Mouse (Mus musculus) hindbrain, postnatal 0 days (tissue): ENCODE results near the gene Efcab3. TPM values are rescaled to one million over a fixed set of nuclear protein-coding genes. Genes with fewer than 3 reads are reported as not detected.
"Not testable (repeated sequence)": the region's sequence is repeated elsewhere in the genome, so short reads cannot be mapped to it uniquely, and the experiment has no call there.

Source experiments
- ATAC-seq: fragments of 200-750 bp; cut with Nextera tagmentation; 2 replicates; pipeline ENCODE4 v1.8.0; 2017; ENCODE audit warnings: mild to moderate bottlenecking, moderate TSS enrichment, moderate library complexity
- DNase-seq: peaks from one replicate; pipeline ENCODE4 v3.0.0-alpha.2; 2015; ENCODE audit warnings: low spot score
- H3K27ac ChIP-seq: fragments of 300-500 bp; sonication (generic); 2 replicates; pipeline ENCODE4 v1.5.1; 2014; ENCODE audit warnings: mild to moderate bottlenecking
- H3K27me3 ChIP-seq: fragments of 300-500 bp; sonication (generic); 2 replicates; pipeline ENCODE4 v1.6.1; 2014; ENCODE audit warnings: low read length, mixed read lengths; ENCODE audit not compliant: insufficient read depth
- H3K36me3 ChIP-seq: fragments of 300-500 bp; sonication (generic); 2 replicates; pipeline ENCODE4 v1.6.1; 2014; ENCODE audit warnings: low read length, mixed read lengths; ENCODE audit not compliant: insufficient read depth
- H3K4me1 ChIP-seq: fragments of 300-500 bp; sonication (generic); 2 replicates; pipeline ENCODE4 v1.6.1; 2014; ENCODE audit warnings: antibody characterized with exemption, low read length, mixed read lengths; ENCODE audit not compliant: insufficient read depth
- H3K4me2 ChIP-seq: fragments of 300-500 bp; sonication (generic); 2 replicates; pipeline ENCODE4 v1.6.1; 2014; ENCODE audit warnings: low read depth, mild to moderate bottlenecking, low read length, moderate library complexity, mixed read lengths
- H3K4me3 ChIP-seq: fragments of 300-500 bp; sonication (generic); 2 replicates; pipeline ENCODE4 v1.5.1; 2014; ENCODE audit warnings: low read length
- H3K9ac ChIP-seq: fragments of 300-500 bp; sonication (generic); replicated peaks from 2 replicates; pipeline ENCODE4 v1.6.1; 2014; ENCODE audit warnings: mild to moderate bottlenecking, low read length, moderate library complexity, mixed read lengths
- H3K9me3 ChIP-seq: fragments of 300-500 bp; sonication (generic); 2 replicates; pipeline ENCODE4 v1.6.1; 2016; ENCODE audit warnings: low read length, mixed read lengths
- CTCF ChIP-seq: IDR thresholded peaks from 2 replicates; pipeline ENCODE4 v1.5.1; 2016; ENCODE audit warnings: antibody characterized with exemption, control low read depth, low read depth
- WGBS: fragments of 180-500 bp; shearing (Covaris S2); extraction: QIAGEN DNeasy Blood & Tissue Kit; methylation state at CpG from one replicate; pipeline ENCODE4 v1.1.7; 2014; 5-methylcytosine and 5-hydroxymethylcytosine counted together
- polyA plus RNA-seq: library from polyadenylated mRNA; unstranded; fragments of >200 nt; fragmentation: Nextera tagmentation; extraction: Ambion mirVana; gene quantifications from 2 replicates; pipeline ENCODE4 v1.2.1, GENCODE M21; 2015
- total RNA-seq: library from RNA; depleted of rRNA; stranded (reverse); fragments of >200 nt; gene quantifications from 2 replicates; pipeline ENCODE4 v1.2.3, GENCODE M21; 2014; rRNA removed

The Efcab3 gene
- not detected in 2 replicates for total RNA-seq
- 0.25 and 0.35 TPM in 2 replicates for polyA plus RNA-seq

DNA sequence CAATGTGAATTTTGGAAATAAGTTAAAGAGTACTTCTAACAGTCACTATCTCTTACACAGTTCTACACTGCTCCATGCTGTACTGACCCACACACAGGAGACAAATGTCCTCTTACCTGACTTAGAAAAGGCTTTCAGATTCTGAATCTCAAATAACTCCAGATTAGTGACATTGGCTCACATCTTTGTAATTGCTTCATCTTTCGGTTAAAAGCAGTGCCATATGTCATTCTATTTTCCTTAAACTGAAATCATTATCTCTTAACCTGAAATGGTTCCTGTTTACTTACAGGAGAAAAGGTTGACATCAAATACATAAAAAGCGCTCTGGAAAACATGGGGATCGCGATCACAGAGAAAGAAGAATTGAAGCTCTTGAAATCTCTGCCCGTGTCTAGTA, at the start of gene Efcab3:
Gene Efcab3 (plus strand): TSS at position 301 of the 400 bp plus-strand sequence.
- Histone ChIP-seq H3K4me3 (no peak within 1 kb of the TSS), H3K9ac (no peak within 1 kb of the TSS), H3K4me1 (no peaks in the 10 kb centered on the region), H3K27me3 (no peaks in the 10 kb centered on the region), H3K9me3 (0 out of 2 replicates have a peak, but pooled peaks cover 5% of the 10 kb centered on the region), H3K27ac (no peak within 1 kb of the TSS), H3K36me3 (no peaks in the 10 kb centered on the region), H3K4me2 (no peak within 1 kb of the TSS)
- TF ChIP-seq CTCF, result no peak
- DNase-seq (no peak), ATAC-seq (no peak)
- WGBS, result 89% methylated on average over 5 of the region's 5 CpGs

DNA sequence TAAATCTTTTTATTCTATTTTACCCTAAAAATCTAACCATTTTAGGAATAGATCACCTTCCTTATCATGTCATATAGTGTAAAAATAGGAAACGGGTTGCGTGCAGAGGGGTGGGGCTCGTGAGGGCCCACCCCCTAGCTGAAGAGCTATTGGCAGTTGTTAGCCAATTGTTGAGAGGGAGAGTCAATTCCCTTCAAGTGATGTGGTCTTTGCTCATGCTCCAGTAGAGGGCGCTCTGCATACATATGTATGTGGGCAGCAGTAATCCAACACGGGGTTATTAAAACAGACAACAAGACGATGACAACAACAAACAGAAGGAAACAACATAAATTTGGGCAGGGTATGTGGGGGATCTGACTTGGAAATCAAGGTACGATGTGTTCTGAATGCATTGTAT, 42.3 kb upstream of the Efcab3 start:
- no peaks in the 10 kb centered on the region for H3K27me3 ChIP-seq
- peak; percentile 34; the same call in 1 of the 2 replicates for TF ChIP-seq CTCF
- ATAC-seq (no peak), DNase-seq (peak; percentile 12)
- WGBS, result 79% methylated on average over 7 of the region's 7 CpGs
- H3K36me3 ChIP-seq, result no peaks in the 10 kb centered on the region
- H3K4me1 ChIP-seq, result no peaks in the 10 kb centered on the region
- no peaks in the 10 kb centered on the region for H3K9me3 ChIP-seq
- H3K27ac ChIP-seq, result no peak overlapping the region
- no peak overlapping the region for H3K9ac ChIP-seq
- no peak overlapping the region for H3K4me3 ChIP-seq
- no peak overlapping the region for H3K4me2 ChIP-seq

DNA sequence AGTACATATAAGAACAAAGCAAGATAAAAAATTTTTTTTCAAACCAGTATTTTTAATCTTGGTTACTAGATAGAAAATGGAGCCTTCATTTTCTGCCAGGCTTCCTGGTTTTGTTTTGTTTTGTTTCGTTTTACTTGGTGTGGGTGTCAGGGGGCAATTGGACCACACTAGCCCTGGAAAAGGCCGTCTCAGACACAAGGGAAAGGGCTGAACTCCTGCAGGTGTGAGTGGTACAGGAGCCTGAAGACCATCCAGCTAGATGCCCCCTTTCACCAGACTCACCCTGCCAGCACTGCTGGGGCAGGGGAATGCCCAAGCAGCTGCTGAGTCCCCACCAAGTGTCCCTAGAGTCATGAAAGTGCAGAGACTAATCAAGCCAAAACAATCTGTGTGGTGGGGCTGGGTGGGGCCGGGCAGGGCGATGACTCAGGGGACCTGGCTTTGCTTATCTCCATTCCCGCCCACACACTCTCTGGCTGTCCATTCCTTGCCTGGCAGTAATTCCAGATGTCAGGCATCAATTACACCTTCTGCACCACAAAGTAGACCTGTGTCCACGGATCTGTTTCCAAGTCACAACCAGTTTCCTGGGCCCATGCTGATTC, 34.5 kb upstream of the Efcab3 start:
- DNase-seq, result no peak
- no peaks in the 10 kb centered on the region for H3K36me3 ChIP-seq
- H3K9ac ChIP-seq, result no peak overlapping the region
- no peaks in the 10 kb centered on the region for H3K4me1 ChIP-seq
- no peaks in the 10 kb centered on the region for H3K27me3 ChIP-seq
- H3K4me3 ChIP-seq, result no peak overlapping the region
- H3K27ac ChIP-seq, result no peak overlapping the region
- TF ChIP-seq CTCF, result no peak
- no peak overlapping the region for H3K4me2 ChIP-seq
- no peaks in the 10 kb centered on the region for H3K9me3 ChIP-seq
- 65% methylated on average over 6 of the region's 6 CpGs for WGBS
- ATAC-seq, result no peak

DNA sequence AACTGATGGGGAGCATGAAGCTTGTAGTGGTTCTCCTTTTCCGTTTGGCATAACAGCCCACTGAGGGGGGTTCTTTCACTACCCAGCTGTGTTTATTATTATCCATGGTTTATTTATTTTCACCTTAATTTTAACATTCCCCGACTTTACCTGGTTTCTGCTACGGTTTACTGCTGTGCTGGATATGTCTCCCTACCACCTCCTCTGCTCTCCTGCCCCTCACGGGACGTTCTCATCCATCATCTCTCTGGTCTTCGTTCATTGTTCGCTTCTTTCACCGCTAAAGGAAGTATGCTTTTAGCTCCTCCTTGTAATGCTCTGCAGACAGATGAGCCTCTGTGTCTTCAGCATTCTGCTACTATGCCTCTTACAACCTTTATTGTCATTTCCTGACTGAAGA, 33.9 kb upstream of the Efcab3 start:
- WGBS, result 75% methylated on average over 8 of the region's 8 CpGs

DNA sequence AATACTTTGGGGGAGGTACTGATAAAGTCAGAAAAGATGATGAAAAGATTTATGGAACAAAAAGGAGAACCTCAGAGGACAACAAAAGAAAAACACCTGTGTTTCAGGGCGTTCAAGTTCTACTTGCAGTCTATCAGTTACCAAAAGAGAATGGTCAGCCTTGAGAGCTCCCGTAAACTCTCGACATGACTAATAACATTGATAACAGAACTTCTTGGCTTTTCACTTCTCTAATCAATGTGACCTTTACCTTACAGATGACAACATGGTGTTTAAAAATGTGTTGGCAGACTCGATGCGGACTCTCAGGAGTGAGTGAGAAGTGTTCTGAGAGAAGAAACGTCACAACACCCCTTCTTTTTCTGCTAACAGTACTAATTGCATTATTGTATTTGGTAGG, 33.2 kb upstream of the Efcab3 start:
- 87% methylated on average over 6 of the region's 6 CpGs for WGBS
- Histone ChIP-seq H3K4me1 (no peaks in the 10 kb centered on the region), H3K27ac (no peak overlapping the region), H3K4me2 (no peak overlapping the region), H3K9ac (no peak overlapping the region), H3K27me3 (no peaks in the 10 kb centered on the region), H3K9me3 (no peaks in the 10 kb centered on the region), H3K36me3 (no peaks in the 10 kb centered on the region), H3K4me3 (no peak overlapping the region)
- ATAC-seq, result no peak
- TF ChIP-seq CTCF, result no peak
- DNase-seq, result no peak

More for the DNA sequence above, 33.9 kb upstream of the Efcab3 start:
- TF ChIP-seq CTCF, result no peak
- Histone ChIP-seq H3K36me3 (no peaks in the 10 kb centered on the region), H3K9me3 (no peaks in the 10 kb centered on the region), H3K27me3 (no peaks in the 10 kb centered on the region), H3K27ac (no peak overlapping the region), H3K4me3 (no peak overlapping the region), H3K4me2 (no peak overlapping the region), H3K4me1 (no peaks in the 10 kb centered on the region), H3K9ac (no peak overlapping the region)
- DNase-seq (no peak), ATAC-seq (no peak)

DNA sequence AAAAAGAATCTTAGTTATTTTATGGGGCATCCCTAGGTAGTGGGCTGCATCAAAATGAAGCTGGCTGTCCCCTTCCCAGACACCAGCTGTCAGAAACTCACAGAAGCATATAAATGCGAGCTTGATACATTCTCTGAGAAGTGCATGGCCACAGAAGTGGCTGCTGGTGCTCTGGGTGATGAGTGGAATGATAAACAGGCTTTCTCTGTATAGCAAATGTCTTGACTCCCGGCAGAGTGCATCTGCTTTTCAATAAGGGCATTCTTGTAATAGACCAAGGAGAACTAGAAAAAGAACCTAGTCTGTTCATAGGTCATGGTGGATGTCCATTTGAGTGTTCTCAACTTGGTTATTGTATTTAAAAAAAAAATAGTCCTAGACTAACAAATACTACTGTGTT, 32.3 kb upstream of the Efcab3 start:
- DNase-seq (peak; percentile 62), ATAC-seq (peak; percentile 83)
- H3K27me3 ChIP-seq, result no peaks in the 10 kb centered on the region
- H3K9ac ChIP-seq, result no peak overlapping the region
- WGBS, result 29% methylated on average over 2 of the region's 2 CpGs
- peak overlapping the region; percentile 32; the same call in 1 of the 2 replicates for H3K27ac ChIP-seq
- no peak overlapping the region for H3K4me3 ChIP-seq
- TF ChIP-seq CTCF, result no peak
- H3K9me3 ChIP-seq, result no peaks in the 10 kb centered on the region
- no peaks in the 10 kb centered on the region for H3K4me1 ChIP-seq
- H3K4me2 ChIP-seq, result no peak overlapping the region
- H3K36me3 ChIP-seq, result no peaks in the 10 kb centered on the region

DNA sequence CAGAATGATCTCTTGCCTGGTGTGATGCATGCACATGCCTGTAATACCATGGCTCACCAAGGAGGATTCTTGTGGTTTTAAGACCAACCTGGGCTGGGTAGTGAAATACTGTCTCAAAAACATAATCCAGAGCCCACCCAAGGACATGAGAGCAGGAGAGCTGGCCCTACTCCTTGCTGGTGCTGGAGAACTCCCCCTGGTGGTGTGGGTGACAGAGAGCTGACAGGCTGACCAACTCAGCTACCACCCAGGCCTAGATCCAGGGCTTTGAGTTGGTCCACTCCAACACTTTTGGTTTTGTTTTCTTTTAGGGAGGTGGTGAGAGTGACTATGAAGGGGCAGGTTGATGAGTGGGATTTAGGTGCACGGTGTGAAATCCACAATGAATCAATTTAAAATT, 28.3 kb upstream of the Efcab3 start:
- ATAC-seq (no peak), DNase-seq (no peak)
- Histone ChIP-seq H3K9ac (no peak overlapping the region), H3K9me3 (no peaks in the 10 kb centered on the region), H3K36me3 (no peaks in the 10 kb centered on the region), H3K4me2 (no peak overlapping the region), H3K27me3 (no peaks in the 10 kb centered on the region), H3K4me3 (no peak overlapping the region), H3K4me1 (no peaks in the 10 kb centered on the region), H3K27ac (no peak overlapping the region)
- 89% methylated on average over 1 of the region's 1 CpGs for WGBS
- TF ChIP-seq CTCF, result 0 out of 2 replicates have a peak, but pooled peaks have one; percentile 11

DNA sequence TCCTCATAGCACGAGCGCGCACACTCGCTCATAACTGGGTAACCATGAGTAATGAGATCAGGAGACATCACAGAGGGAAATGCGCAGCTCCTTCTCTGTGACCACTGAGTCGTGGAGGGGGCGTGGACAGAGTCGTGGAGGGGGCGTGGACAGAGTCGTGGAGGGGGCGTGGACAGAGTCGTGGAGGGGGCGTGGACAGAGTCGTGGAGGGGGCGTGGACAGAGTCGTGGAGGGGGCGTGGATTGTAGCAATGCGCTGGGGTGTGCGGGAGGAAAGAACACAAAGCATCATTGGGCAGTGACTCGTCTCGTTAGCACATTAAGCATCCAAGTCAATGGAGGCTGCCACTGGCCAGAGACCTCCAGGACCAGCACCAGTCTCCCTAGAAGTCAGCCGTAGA, 49.1 kb downstream of the Efcab3 start:
- not testable (repeated sequence) for DNase-seq, H3K9ac ChIP-seq, H3K27me3 ChIP-seq, H3K9me3 ChIP-seq, ATAC-seq, H3K36me3 ChIP-seq, H3K4me2 ChIP-seq, H3K27ac ChIP-seq, H3K4me1 ChIP-seq, H3K4me3 ChIP-seq
- WGBS, result 76% methylated on average over 21 of the region's 22 CpGs
